Mouse (Mus musculus) spleen, postnatal 10 days (tissue): ENCODE data around the gene Tmem198.

Source experiments
- DNase-seq, 2 experiments: peaks; one replicate each; pipeline ENCODE4 v3.0.0; 2021 to 2022; ENCODE audit warnings: low spot score in 2 of 2

Gene Tmem198

DNA sequence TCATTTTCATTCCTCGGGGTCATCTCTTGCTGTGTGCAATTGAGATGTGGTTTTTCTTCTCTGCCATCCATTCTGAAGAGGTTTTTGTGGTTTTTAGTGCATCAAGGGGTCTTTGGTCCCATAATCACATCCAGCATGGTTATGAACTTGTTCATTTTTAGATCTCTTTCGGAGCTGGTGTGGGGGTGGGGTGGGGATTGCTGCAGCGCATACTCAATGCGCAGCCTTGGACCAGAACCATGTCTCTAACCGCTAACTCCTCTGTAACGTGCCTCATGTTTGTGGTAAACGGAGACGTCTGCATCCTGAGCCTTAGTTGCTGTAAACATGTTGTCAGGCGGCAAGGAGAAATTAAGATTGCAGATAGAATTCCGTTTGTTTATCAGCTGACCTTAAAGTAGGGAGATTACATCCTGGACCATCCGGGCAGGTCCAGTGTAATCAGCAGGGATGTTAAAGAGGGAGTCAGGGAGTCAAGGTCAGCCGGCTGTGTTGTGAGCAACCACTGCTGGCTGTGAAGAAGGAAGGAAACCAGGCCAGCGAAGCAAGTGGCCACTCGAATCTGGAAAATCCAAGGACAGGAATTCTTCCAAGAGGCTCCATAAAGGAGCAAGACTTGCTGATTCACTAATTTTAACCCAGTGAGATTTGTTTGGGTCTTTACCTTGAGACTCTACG is 37.5 kb downstream of the Tmem198 start:
- DNase-seq: no peak

DNA sequence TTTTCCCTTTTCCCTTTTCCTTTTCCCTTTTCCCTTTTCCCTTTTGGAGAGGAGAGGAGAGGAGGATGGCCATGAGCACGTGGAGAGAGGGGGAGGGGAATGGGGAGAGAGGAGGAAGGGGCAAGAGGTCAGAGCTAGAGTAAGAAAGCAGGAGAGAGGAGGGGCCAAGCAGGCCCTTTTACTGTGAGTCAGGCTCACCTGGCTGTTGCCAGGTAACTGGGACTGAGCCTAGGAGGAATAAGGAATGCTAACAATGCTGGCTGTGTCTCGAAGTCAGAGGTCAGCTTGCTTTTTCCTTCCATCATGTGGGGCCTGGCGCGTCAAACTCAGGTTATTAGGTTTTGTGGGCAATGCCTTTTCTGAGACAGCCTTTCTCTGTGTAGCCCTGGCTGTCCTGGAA is 38.7 kb downstream of the Tmem198 start:
- DNase-seq: no peak

DNA sequence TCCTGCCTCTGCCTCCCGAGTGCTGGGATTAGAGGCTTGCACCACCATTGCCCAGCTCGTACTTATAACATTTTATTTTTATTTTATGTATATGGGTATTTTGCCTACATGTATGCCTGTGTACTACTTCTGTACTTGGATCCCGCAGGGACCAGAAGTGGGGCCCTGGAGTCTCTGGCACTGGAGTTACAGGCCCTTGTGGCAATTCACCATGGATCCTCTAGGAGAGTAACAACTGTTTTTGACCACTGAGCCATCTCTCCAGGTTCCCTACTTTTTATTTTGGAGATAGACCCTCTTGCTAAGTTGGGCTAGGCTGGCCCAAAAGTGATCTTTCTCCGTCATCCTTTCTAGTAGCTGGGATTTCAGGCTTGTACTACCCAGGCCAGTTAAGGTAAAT is 39.1 kb downstream of the Tmem198 start:
- no peak for DNase-seq

DNA sequence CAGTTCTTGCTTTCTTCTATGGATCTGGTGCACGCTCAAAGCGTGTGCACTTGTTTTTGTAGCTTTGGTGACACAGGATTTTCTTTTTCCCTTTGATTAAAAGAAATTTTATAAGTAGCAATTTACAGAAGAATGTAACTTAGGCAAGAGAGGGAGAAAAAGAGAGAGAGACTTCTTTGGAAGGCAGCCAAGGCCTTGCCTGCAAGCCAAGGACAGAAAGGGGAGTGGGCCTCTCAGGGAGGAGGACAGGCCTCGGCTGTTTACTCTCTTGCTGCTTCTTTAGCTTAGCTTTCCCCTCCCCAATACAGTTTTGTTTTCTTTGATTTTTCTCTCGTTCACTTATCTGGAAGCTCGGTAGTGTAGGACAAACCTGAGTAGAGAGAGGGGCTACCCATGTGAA is 40.2 kb downstream of the Tmem198 start:
- no peak for DNase-seq

DNA sequence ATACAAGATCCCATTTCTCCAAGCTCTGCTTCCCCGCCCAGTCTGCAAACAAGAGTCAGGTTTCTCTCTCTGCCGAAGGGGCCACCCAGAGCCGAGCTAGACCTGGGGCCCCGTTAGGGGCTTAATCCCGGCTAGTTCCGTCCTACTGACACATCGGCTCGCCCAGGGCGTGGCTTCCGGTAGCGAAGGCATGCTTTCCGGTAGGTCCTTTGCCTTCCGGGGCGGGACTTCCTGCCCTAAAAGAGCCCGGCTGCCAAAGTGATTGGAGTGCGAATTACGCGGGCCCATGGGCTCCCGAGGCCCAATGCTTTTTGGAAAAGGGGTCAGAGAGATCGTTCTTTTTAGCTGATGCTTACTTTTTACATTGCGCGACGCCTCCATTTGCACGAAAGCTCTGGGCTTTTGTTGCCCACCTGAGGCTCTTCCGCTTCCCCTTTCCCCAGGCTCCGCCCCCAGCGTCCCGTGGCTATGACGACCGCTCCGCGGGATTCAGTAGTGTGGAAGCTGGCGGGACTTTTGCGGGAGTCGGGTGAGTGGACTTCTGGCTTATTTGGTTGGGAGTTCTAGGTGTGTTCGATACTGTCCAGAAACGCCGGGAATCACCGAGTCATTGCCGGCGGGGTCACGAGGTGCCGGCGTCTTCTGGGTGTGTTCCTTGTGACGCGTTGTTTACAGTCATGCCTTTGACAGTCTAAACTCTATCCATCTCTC is 42.1 kb downstream of the Tmem198 start, which contains the start of gene Stk11ip:
Gene Stk11ip (plus strand): TSS at position 209 of the 711 bp plus-strand sequence.
- peak; percentile 83 to 94 for DNase-seq

DNA sequence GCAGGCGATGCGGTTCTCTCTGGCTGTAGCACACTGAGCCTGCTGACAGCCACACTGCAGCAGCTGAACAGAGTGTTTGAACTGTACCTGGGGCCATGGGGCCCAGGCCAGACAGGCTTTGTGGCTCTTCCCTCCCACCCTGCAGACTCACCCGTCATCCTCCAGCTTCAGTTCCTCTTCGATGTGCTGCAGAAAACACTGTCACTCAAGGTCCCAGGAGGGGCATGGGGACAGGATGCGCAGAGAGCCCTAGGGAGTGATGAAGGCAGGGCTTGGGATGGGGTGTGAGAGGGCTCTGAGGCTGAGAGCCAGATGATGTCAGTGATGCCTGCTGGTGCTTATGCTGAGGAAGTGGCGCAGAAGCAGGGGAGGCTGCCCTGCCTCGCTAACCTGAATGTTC is 45.3 kb downstream of the Tmem198 start:
- DNase-seq: peak in 1 of 2 experiments; percentile 71

DNA sequence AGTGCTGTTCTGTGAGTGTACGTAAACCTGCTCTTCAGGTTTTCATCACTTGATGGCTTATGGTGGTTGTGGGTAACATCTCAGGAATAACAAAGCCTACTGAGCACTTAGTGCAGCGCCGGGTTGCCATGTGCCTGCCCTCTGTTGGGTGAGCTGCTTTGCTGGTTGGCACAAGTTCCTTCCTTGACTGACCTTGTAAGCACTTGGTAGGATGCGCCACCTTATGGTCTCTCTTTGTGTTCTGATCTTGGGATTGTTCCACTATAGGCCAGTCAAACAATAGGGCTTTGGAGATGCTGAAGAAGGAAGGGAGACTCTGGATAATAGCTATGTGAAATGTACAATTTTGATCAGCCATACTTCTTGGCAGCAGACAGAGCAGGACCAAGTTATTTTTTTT is 51.2 kb downstream of the Tmem198 start:
- no peak for DNase-seq

DNA sequence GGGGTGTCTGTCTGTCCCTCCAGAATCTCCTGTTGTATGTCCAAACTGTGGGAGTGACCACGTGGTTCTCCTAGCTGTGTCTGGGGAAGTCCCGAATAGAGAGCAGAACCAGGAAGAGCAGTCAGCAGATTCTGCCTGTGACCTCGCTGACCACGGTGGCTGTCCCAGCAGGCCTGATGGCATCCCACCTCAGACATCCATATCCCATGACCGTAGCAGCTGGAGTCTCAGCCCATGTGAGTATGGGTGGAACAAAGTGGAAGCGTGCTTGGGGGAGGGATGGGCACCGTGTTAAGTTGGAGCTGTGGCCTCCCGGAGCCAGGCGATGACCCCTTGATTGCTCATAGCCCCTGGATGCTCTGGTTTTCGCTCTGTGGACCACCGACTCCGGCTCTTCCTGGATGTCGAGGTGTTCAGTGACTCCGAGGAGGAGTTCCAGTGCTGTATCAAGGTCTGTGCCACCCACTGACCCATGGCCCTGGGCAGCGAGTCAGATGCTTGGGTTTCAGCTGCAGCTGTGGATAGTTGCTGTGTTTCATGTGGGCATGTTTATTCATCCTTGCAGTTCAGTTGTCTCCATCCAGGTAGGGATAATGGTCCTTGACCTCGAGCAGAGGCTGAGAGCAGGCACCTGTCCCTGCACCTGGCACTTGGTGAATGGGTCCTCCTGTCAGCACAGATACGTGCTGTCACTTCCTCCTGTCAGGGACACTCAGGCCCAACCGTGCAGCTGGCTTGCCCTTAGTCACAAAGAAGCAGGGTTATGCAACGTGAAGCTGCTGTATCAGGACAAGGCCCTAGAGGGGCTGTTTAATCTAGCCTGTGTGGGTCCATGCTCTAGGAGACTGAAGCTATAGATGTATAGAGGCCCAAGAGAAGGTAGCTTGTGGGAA is 53.2 kb downstream of the Tmem198 start:
- no peak for DNase-seq

DNA sequence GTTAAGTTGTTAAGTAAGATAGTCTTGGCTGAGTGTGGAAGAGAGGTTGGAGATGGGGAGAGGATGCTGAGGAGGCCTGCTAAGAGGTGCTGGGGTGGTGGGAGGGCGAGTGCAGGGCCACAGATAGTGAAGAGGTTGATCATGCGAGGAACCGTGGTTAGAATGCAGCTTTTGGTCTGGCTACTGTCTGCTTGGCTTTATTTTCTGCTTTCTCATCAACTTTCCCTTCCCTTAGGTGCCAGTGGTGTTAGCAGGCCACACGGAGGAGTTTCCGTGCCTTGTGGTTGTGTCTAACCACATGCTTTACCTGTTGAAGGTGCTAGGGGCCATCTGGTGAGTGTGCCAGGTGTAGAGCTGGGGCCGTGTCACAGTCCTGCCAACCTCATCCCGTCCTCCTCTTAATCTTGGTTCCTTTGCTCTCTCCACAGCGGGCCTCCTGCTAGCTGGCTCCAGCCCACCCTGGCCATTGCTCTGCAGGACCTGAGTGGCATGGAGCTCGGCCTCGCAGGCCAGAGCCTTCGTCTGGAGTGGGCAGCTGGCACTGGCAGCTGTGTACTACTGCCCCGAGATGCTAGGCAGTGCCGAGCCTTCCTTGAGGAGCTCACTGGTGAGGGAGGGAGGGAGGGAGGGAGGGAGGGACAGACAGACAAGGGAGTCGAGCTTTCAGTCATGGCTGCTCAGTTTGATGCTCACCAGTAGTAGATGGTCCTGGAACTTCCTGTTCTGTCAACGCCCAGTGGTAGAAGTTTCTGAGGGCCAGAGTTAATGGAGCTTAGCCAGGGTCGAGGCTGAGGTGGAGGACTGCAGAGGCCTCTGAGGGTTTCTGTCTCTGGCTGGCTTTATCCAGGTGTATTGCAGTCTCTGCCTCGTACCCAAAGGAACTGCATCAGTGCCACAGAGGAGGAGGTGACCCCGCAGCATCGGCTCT is 54.3 kb downstream of the Tmem198 start:
- DNase-seq: no peak
